In genomic region chr2:115384414-115385180, GRCm38 (mm10) we compare ENCODE assay signal across 9 mouse cellular contexts.
DNase-seq lines count a peak whose midpoint lies in the region; ATAC-seq and TF ChIP-seq lines count a peak whose summit lies in the region.
"Had no signal": no experiment of that assay in that cellular context is flagged by ENCODE, and none has a peak within 500 bp of the region (broad histone marks: within the 10 kb centered on the region; RNA-seq: fewer than 3 reads in every experiment).

No protein-coding gene starts in this region.

- TF ChIP-seq POLR2A in brain, embryonic 14.5 days (IDR thresholded peaks at IDR 0.05; ENCODE audit: borderline replicate concordance, extremely low read depth, insufficient read depth, insufficient read length, poor library complexity, severe bottlenecking), result no peak

- WGBS in heart, embryonic 11.5 days (ENCODE audit: insufficient replicate concordance), result 32% methylated on average over 13 of the region's 13 CpGs
- 28% methylated on average over 13 of the region's 13 CpGs for WGBS in hindbrain, postnatal 0 days
- 46% methylated on average over 13 of the region's 13 CpGs for WGBS in midbrain, embryonic 15.5 days
- 27% methylated on average over 13 of the region's 13 CpGs for WGBS in forebrain, embryonic 16.5 days

- DNase-seq in heart, postnatal 14 days, result no peak
- DNase-seq in brain, embryonic 14.5 days (ENCODE audit: low read depth), result peak; percentile 77
- peak; percentile 38 for DNase-seq in hindbrain, postnatal 0 days (ENCODE audit: low spot score)
- no peak for DNase-seq in thymus, postnatal 4 days
- DNase-seq in testis, postnatal 14 days (ENCODE audit: low spot score), result no peak

- no peaks in the 10 kb centered on the region for H3K9me3 ChIP-seq in heart, embryonic 11.5 days (replicated peaks; ENCODE audit: control insufficient read depth, low read length)
- H3K9me3 ChIP-seq in hindbrain, postnatal 0 days (ENCODE audit: low read length), result no peaks in the 10 kb centered on the region
- no peaks in the 10 kb centered on the region for H3K9me3 ChIP-seq in midbrain, embryonic 15.5 days
- H3K9me3 ChIP-seq in forebrain, embryonic 16.5 days (ENCODE audit: control insufficient read depth, low read length), result no peaks in the 10 kb centered on the region

- TF ChIP-seq CTCF in brain, embryonic 14.5 days (IDR thresholded peaks at IDR 0.05; ENCODE audit: borderline replicate concordance, extremely low read depth, insufficient read depth, insufficient read length), result no peak
- TF ChIP-seq CTCF in hindbrain, postnatal 0 days (IDR thresholded peaks at IDR 0.05; ENCODE audit: low read depth), result no peak

- no peaks in the 10 kb centered on the region for H3K27me3 ChIP-seq in heart, embryonic 11.5 days (ENCODE audit: control insufficient read depth, insufficient read depth, low read length)
- H3K27me3 ChIP-seq in hindbrain, postnatal 0 days (ENCODE audit: insufficient read depth, low read length), result no peaks in the 10 kb centered on the region
- H3K27me3 ChIP-seq in midbrain, embryonic 15.5 days (replicated peaks), result no peaks in the 10 kb centered on the region
- no peaks in the 10 kb centered on the region for H3K27me3 ChIP-seq in forebrain, embryonic 16.5 days (replicated peaks; ENCODE audit: control insufficient read depth, insufficient read depth, low read length)

- peaks cover 19% of the 10 kb centered on the region for H3K4me1 ChIP-seq in heart, embryonic 11.5 days (ENCODE audit: control insufficient read depth, insufficient read depth, low read length)
- no peaks in the 10 kb centered on the region for H3K4me1 ChIP-seq in hindbrain, postnatal 0 days (ENCODE audit: insufficient read depth, low read length)
- H3K4me1 ChIP-seq in midbrain, embryonic 15.5 days, result peaks cover 12% of the 10 kb centered on the region
- peaks cover 8% of the 10 kb centered on the region for H3K4me1 ChIP-seq in forebrain, embryonic 16.5 days (replicated peaks; ENCODE audit: control insufficient read depth, insufficient read depth, low read length)

- no peaks in the 10 kb centered on the region for H3K36me3 ChIP-seq in heart, embryonic 11.5 days (ENCODE audit: control insufficient read depth, insufficient read depth, low read length)
- H3K36me3 ChIP-seq in hindbrain, postnatal 0 days (ENCODE audit: insufficient read depth, low read length), result no peaks in the 10 kb centered on the region
- no peaks in the 10 kb centered on the region for H3K36me3 ChIP-seq in midbrain, embryonic 15.5 days (replicated peaks)
- no peaks in the 10 kb centered on the region for H3K36me3 ChIP-seq in forebrain, embryonic 16.5 days (ENCODE audit: control insufficient read depth, insufficient read depth)

- peak overlapping the region; percentile 22; the same call in 1 of the 2 replicates for H3K9ac ChIP-seq in heart, embryonic 11.5 days (ENCODE audit: low read depth, low read length)
- H3K9ac ChIP-seq in hindbrain, postnatal 0 days (replicated peaks; ENCODE audit: low read length), result no peak overlapping the region
- no peak overlapping the region for H3K9ac ChIP-seq in midbrain, embryonic 15.5 days
- H3K9ac ChIP-seq in forebrain, embryonic 16.5 days (replicated peaks; ENCODE audit: low read depth, low read length), result no peak overlapping the region
- H3K9ac ChIP-seq: liver, embryonic 14.5 days had no signal

- ATAC-seq in heart, embryonic 11.5 days (replicated peaks; ENCODE audit: insufficient number of reproducible peaks, low FRiP score, low TSS enrichment), result peak; percentile 85
- ATAC-seq in hindbrain, postnatal 0 days, result no peak
- ATAC-seq in midbrain, embryonic 15.5 days (replicated peaks), result peak; percentile 45; the same call in 1 of the 2 replicates
- ATAC-seq in forebrain, embryonic 16.5 days, result no peak

- intact Hi-C loops in heart, postnatal 14 days (cut with DNase I), result no loop called here

- no peak overlapping the region for H3K4me3 ChIP-seq in heart, embryonic 11.5 days (ENCODE audit: low read depth, low read length)
- H3K4me3 ChIP-seq in hindbrain, postnatal 0 days (ENCODE audit: low read length), result no peak overlapping the region
- H3K4me3 ChIP-seq in midbrain, embryonic 15.5 days, result no peak overlapping the region
- no peak overlapping the region for H3K4me3 ChIP-seq in forebrain, embryonic 16.5 days (replicated peaks; ENCODE audit: low read length)

- H3K27ac ChIP-seq in heart, embryonic 11.5 days (ENCODE audit: low read depth, low read length), result peak overlapping the region; percentile 90
- no peak overlapping the region for H3K27ac ChIP-seq in hindbrain, postnatal 0 days
- no peak overlapping the region for H3K27ac ChIP-seq in midbrain, embryonic 15.5 days
- no peak overlapping the region for H3K27ac ChIP-seq in forebrain, embryonic 16.5 days (ENCODE audit: low read length)
- H3K27ac ChIP-seq: liver, embryonic 14.5 days had no signal

- peak overlapping the region; percentile 37 for H3K4me2 ChIP-seq in heart, embryonic 11.5 days
- no peak overlapping the region for H3K4me2 ChIP-seq in hindbrain, postnatal 0 days (ENCODE audit: low read depth, low read length)
- H3K4me2 ChIP-seq in midbrain, embryonic 15.5 days, result no peak overlapping the region
- H3K4me2 ChIP-seq in forebrain, embryonic 16.5 days (ENCODE audit: low read length), result no peak overlapping the region

Comparison
In these comparisons a context has a peak if more than half of its experiments do, and no peak if none do; other contexts are left out.
1. ATAC-seq: peak in heart, embryonic 11.5 days (single experiment) and midbrain, embryonic 15.5 days (single experiment); none in hindbrain, postnatal 0 days (single experiment) and forebrain, embryonic 16.5 days (single experiment).
2. DNase-seq: peak in brain, embryonic 14.5 days (single experiment) and hindbrain, postnatal 0 days (single experiment); none in heart, postnatal 14 days (0 of 2), thymus, postnatal 4 days (single experiment) and testis, postnatal 14 days (single experiment).